Mouse (Mus musculus) thymus, adult 2 months (tissue): ENCODE data around the gene Gm20388.

ENCODE experiments used
- CTCF ChIP-seq: fragments of 200-500 bp; IDR thresholded peaks from 2 replicates; pipeline ENCODE4 v1.5.1; 2012; ENCODE audit warnings: mild to moderate bottlenecking, control low read depth, low read length, moderate library complexity, borderline replicate concordance; ENCODE audit not compliant: control insufficient read depth, poor library complexity, insufficient read depth; ENCODE audit errors: extremely low read depth
- POLR2A ChIP-seq: fragments of 200-500 bp; IDR thresholded peaks from 2 replicates; pipeline ENCODE4 v1.6.1; 2012; ENCODE audit warnings: mild to moderate bottlenecking, low read length, control low read depth, moderate library complexity; ENCODE audit not compliant: control insufficient read depth, poor library complexity, insufficient read depth; ENCODE audit errors: extremely low read depth

GRCm38 (mm10) chr8:121451404-121452076 lies 1540.9 kb downstream of the Gm20388 start:
- TF ChIP-seq CTCF = no peak
- no peak for TF ChIP-seq POLR2A
